Mouse (Mus musculus) c-Kit-positive CD71-positive TER-119-negative erythroid progenitor cells, embryonic 14.5 days (primary cell): ENCODE results near the gene Etv6.
A peak's percentile ranks its signal among the peaks of the same experiment; 100 is the strongest.

Experiments
- DNase-seq: peaks from one replicate; pipeline ENCODE4 v3.0.0-alpha.2; 2013; ENCODE audit warnings: low read depth

Gene Etv6

GRCm38 (mm10) chr6:134079112-134079511 lies 43.6 kb downstream of the Etv6 start:
- no peak for DNase-seq

GRCm38 (mm10) chr6:134079563-134079962 lies 44.1 kb downstream of the Etv6 start:
- no peak for DNase-seq

GRCm38 (mm10) chr6:134080946-134081345 lies 45.4 kb downstream of the Etv6 start:
- DNase-seq, result no peak

GRCm38 (mm10) chr6:134082229-134082920 lies 46.9 kb downstream of the Etv6 start:
- DNase-seq, result peak; percentile 58

- no peak for DNase-seq
These were observed 47.9 kb downstream of the Etv6 start for GRCm38 (mm10) chr6:134083428-134083827.

GRCm38 (mm10) chr6:134086351-134086750 lies 50.9 kb downstream of the Etv6 start:
- no peak for DNase-seq

- no peak for DNase-seq
These were observed 52.2 kb downstream of the Etv6 start for GRCm38 (mm10) chr6:134087709-134088108.

- DNase-seq, result no peak
These were observed 54.3 kb downstream of the Etv6 start for GRCm38 (mm10) chr6:134089671-134090377.

GRCm38 (mm10) chr6:134090378-134090692 lies 54.8 kb downstream of the Etv6 start:
- DNase-seq, result no peak

- no peak for DNase-seq
These were observed 55.4 kb downstream of the Etv6 start for GRCm38 (mm10) chr6:134090875-134091274.

- no peak for DNase-seq
These were observed 55.9 kb downstream of the Etv6 start for GRCm38 (mm10) chr6:134091398-134091801.

- DNase-seq, result no peak
These were observed 58.6 kb downstream of the Etv6 start for GRCm38 (mm10) chr6:134094066-134094465.

GRCm38 (mm10) chr6:134094620-134095019 lies 59.1 kb downstream of the Etv6 start:
- DNase-seq, result no peak

- DNase-seq, result no peak
These were observed 60.1 kb downstream of the Etv6 start for GRCm38 (mm10) chr6:134095582-134095981.

- no peak for DNase-seq
These were observed 64.7 kb downstream of the Etv6 start for GRCm38 (mm10) chr6:134099976-134100743.

GRCm38 (mm10) chr6:134102396-134102795 lies 66.9 kb downstream of the Etv6 start:
- DNase-seq, result no peak

- no peak for DNase-seq
These were observed 68.0 kb downstream of the Etv6 start for GRCm38 (mm10) chr6:134103519-134103918.

- DNase-seq, result no peak
These were observed 70.2 kb downstream of the Etv6 start for GRCm38 (mm10) chr6:134105514-134106201.

GRCm38 (mm10) chr6:134107696-134108095 lies 72.2 kb downstream of the Etv6 start:
- DNase-seq, result no peak

GRCm38 (mm10) chr6:134109675-134110074 lies 74.2 kb downstream of the Etv6 start:
- no peak for DNase-seq

GRCm38 (mm10) chr6:134110206-134110605 lies 74.7 kb downstream of the Etv6 start:
- no peak for DNase-seq

GRCm38 (mm10) chr6:134111599-134111998 lies 76.1 kb downstream of the Etv6 start:
- DNase-seq, result no peak
